Mouse (Mus musculus) heart, adult 2 months (tissue): ENCODE data around the gene Chit1.

Experiments
- CTCF ChIP-seq: fragments of 200-600 bp; IDR thresholded peaks from 2 replicates; pipeline ENCODE4 v1.8.1; 2022; ENCODE audit warnings: antibody characterized with exemption, mild to moderate bottlenecking, moderate library complexity
- EP300 ChIP-seq: fragments of 200-500 bp; IDR thresholded peaks from 2 replicates; pipeline ENCODE4 v1.6.1; 2011; ENCODE audit warnings: low read depth, low read length, control low read depth; ENCODE audit not compliant: insufficient read depth
- POLR2A ChIP-seq: fragments of 200-500 bp; IDR thresholded peaks from 2 replicates; pipeline ENCODE4 v1.6.1; 2011; ENCODE audit warnings: mild to moderate bottlenecking, low read depth, low read length, control low read depth; ENCODE audit not compliant: insufficient read depth

DNA sequence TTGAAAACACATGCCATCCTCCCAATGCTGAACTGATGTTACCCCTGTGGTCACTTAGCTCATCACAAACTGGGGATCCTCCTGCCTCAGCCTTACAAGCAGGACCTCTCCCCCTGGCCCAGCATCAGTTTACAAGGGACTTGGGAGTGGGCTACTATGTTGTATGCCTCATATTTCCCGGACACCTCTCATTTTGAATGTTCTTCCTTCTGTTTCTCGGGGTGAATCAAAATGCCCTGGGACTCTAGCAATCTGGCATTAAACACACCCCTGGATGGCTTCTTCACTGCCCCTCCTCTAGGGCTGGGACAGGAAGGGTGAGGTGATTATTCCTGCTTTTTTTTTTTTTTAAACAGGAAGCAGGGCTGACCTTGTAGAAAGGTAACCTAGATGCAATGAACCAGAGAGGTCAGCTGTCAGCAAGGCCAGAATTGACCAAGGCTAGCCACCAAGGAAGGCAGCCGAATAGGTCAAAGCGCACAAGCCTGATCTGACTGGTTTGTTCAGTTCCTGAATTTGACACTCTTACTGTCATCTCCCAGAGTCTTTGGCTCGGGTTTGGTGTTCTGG, 30.1 kb upstream of the Chit1 start:
- TF ChIP-seq CTCF (no peak), EP300 (0 out of 2 replicates have a peak, but pooled peaks have one; percentile 28), POLR2A (no peak)
